Mouse (Mus musculus): ENCODE data around the gene Cyp51. TPM values are rescaled to one million over a fixed set of nuclear protein-coding genes. Genes with fewer than 3 reads are reported as not detected.

Gene Cyp51
- 27.9 and 31.2 TPM in 2 replicates for polyA plus RNA-seq (2015; fragmentation: Nextera tagmentation; extraction: Ambion mirVana)

GRCm38 (mm10) chr5:4104341-4105040 is at the start of gene Cyp51:
Gene Cyp51 (minus strand): TSS chr5:4104746.

Other genes with a start within 250 kb of the Cyp51 start
- gene Mterf1a, start 210.8 kb downstream of the Cyp51 start, polyA plus RNA-seq (2015; fragmentation: Nextera tagmentation; extraction: Ambion mirVana), result 8.4 and 9.8 TPM in 2 replicates
- 73.6 and 105 TPM in 2 replicates for gene Akap9, start 176.7 kb downstream of the Cyp51 start, polyA plus RNA-seq (2015; fragmentation: Nextera tagmentation; extraction: Ambion mirVana)
- 3.7 and 4.1 TPM in 2 replicates for gene Mterf1b, start 87.6 kb upstream of the Cyp51 start, polyA plus RNA-seq (2015; fragmentation: Nextera tagmentation; extraction: Ambion mirVana)